Mouse (Mus musculus) layer of hippocampus, postnatal 14 days (tissue): ENCODE results near the gene Dhx34. TPM values are rescaled to one million over a fixed set of nuclear protein-coding genes. Genes with fewer than 3 reads are reported as not detected.

Experiments
- DNase-seq, 2 experiments: peaks; one replicate each; pipeline ENCODE4 v3.0.0; 2021 to 2022; ENCODE audit warnings: low spot score in 2 of 2, mixed read lengths in 1 of 2
- total RNA-seq, 2 experiments: library from RNA; stranded (reverse); gene quantifications; 2 replicates each; pipeline ENCODE4 v1.2.3; 2021

Gene Dhx34
- total RNA-seq, 2 experiments from 2014 or later = 9.4 to 12.5 TPM

DNA sequence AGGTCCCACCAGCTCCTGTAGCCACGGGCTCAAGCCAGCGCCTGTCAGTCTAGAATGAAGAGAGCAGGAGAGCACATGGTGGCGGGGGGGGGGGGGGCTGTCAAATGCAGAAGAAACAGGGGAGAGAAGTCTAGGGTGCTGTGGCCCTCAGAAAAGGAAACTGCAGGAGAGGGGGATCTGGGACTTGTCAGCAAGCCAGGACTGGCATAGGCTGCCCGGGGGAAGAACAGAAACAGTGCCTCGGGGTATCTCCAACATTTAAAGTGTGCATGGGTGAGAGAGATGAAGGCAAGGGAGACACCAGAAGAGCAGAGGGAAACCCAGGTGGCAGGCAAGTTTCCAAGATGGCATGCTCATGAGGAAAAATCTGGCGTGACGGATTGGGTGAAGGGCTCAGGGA lies 59.8 kb downstream of the Dhx34 start:
- no peak for DNase-seq

DNA sequence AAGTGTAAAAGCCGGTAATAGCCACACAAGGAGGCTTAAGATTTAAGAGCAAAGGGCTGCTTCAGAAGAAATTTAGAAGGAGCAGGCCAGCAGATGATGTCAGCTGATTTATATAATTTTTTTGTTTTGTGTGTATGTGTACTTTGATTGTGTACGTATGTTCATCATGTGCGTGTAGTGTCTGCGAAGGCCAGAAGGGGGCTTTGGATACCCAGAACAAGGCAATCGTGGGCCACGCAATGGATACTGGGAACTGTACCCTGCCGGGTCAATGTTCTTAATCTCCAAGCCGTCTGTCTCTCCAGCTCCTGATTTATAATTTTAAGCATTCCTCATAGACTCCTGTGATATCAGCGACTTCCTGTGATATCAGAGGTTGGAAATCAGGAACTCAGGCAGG lies 60.5 kb downstream of the Dhx34 start:
- no peak for DNase-seq

DNA sequence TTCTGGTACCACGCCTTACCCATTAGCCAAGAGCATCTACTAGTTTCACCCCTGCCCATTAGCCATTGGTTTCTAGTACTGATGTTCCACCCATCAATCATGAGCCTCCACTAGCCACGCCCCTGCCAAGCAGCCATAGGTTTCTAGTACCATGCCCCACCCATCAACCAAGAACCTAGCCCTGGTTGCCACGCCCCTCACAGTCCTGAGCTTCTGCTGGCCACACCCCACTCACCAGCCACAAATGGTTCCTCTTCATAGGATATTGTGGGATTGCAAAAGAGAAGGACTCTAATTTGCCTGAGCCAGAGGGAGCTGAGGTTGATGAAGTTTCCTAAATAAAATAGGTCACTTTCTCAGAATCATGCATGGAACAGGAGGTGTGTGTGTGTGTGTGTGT lies 61.1 kb downstream of the Dhx34 start:
- DNase-seq = peak in 1 of 2 experiments; percentile 62

DNA sequence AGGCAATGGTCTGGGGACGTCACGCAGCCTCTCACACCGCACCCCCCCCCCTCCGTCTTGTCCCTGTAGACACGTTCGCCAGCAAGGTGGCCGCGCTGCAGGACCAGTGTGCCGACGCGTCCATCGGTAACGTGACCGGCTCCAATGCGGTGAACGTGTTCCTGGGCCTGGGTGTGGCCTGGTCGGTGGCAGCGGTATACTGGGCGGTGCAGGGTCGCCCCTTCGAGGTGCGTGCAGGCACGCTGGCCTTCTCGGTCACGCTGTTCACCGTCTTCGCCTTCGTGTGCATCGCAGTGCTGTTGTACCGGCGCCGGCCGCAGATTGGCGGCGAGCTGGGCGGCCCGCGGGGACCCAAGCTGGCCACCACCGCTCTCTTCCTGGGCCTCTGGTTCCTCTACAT lies 63.1 kb downstream of the Dhx34 start:
- DNase-seq = peak in 1 of 2 experiments; percentile 15

DNA sequence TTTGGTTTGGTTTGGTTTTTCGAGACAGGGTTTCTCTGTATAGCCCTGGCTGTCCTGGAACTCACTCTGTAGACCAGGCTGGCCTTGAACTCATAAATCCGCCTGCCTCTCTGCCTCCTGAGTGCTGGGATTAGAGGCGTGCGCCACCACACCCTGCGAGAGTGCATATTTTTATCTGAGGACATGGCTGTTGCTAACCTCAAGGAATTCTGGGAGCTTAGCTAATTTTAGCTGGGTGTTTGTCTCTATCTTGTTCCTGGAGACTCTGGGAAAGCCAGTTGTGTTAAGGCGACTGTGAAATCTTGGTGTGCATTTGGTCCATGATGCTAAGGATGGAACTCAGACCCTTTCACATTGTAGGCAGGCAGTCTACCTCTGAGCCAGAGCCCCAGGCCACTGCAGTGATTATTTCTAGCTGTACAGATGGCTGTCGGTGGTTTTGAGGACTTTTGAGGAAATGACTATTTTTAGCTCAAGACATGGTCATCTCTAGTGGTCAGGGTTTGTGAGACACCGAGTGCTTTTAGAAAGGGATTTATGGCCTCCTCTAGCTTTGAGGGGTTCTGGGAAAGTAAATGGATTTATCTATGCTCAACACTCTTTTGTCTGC lies 65.6 kb downstream of the Dhx34 start:
- no peak for DNase-seq

DNA sequence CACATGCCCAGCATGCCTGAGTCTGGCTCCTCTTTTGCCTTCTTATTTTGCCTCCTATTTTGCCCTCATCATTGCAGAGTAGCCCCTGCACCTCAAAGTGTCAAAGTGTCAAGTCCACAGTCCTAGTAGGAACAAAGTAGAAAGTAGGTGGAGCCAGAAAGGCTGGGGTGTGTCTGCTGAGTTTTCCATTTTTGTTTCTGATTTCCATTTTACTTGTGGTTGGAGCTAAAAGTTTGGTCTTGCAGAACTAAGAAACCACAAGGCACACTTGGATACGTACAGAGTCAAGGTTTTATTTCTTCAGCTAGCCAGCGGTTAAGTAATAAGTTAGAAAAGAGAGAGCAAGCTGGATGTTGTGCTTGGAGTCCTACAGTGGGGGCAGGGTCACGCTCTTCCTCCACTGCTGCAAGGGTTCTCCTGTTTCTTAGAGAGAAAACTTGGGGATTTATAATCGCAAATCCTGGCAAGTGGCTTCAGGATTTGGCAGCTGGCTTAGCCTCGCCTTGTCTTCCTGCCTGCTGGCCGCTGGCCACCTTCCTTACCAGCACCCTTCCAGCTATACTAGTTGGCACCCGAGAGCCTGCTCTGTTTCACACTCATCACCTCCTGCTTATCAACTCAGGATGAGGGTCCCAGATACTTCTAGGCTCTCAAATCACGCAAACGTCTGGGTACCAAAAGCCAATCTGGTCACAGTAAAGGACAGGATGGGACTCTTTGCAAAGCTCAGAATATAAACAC lies 66.5 kb downstream of the Dhx34 start:
- no peak for DNase-seq

DNA sequence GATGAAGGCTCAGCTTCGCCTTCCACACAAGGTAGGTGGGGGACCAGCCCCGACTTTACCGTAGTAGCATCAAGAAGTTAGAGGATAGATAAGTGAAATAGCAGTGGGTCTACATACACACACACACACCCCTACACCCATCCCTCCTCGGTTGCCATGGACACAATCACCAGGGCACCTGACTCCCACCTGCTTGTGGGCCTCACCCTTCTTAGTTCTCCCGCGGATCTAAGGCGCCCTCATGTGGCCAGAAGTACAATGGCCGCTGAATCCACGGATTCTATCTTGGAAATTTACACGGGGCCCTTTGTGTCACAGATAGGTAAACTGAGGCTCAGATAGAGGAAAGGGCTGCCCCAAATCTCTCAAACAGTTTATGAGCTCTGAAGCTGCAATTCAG lies 68.3 kb downstream of the Dhx34 start:
- DNase-seq = no peak

DNA sequence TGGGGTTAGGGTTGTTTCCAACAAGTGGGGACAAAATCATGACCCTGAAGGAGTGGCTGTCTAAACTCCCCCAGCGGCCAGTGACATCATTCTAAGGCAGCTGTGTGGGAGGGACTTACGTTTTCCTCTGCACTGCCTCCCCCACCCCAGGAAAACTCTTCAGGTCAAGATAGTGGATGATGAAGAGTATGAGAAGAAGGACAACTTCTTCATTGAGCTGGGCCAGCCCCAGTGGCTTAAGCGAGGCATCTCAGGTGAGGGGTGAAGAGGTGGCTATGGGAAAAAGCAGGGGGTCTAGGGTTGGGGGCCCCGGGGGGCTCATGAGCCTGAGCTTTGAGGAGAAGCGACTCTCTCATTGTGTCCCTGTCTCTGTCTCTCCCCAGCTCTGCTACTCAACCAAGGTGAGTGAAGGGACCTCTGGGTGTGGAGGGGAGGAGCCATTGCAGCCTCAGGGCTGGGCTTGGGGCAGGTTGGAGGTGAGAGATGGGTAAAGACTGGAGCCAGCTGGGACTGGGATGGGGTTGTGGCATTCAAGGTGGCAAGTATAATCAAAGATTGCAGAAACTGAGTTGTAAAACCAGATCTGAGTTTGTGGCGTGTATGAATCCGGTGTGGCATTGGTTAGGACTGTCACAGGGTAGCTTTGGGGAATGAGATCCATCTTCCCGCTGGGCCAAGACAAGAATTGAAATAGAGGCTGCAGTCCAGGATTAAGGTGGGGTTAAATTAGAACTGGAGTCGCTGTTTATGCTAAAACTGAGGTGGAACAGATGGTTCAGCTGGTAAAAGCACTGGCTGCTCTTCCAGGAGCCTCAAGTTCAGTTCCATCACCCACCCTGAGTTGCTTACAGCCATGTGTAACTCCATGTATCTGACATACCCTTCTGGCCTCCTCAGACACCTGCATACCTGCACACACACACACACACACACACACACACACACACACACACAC lies 71.4 kb downstream of the Dhx34 start:
- DNase-seq = no peak

DNA sequence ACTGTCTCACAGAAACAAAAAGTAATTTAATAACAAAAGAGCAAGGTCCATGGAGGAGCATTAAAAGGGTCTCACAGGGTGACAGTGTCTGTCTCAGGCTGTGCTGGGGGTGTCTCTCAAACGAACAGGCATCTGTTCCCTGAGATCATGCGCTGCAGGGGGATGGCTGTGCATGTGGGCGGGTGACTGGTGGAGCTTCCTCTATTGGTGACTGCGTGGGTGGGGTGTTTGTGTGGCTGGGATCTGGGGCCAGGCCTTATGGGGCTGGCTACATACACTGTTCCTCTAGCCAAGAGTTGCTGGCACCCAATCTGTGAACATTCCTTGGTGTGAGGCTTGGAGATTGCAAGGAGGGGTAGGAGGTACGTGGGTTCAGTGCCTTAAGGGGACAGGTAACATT lies 72.6 kb downstream of the Dhx34 start:
- DNase-seq = peak in 1 of 2 experiments; percentile 90

DNA sequence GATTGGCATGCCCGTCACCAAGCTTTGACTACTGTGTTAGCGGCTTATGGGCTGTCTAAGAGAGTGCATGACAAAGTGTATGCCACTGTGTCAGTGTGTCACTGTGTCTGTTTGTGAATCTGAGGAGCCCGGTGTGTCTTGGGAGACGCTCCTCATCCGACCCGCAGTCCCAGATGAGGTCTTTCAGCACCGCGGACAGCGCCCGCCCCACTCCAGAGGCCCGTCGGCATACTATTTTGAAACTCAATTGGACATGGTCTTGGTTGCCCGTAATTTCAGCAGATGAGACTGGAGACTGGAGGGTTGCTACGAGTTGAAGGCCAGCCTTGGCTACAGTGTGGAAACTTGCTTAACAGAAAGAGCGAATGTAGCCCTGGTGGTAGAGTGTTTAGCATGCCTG lies 74.2 kb downstream of the Dhx34 start:
- no peak for DNase-seq

Other genes starting within 250 kb of the Dhx34 start
- gene Bicra, start 174.1 kb downstream of the Dhx34 start, total RNA-seq = 10 to 100 TPM; 18.7 to 19.4 TPM
- gene Zfp541, start 160.2 kb downstream of the Dhx34 start, total RNA-seq = under 1 TPM; 0.46 to 0.50 TPM
- 100 to 1,000 TPM; 240 to 259 TPM for gene Napa, start 123.6 kb downstream of the Dhx34 start, total RNA-seq
- 10 to 100 TPM; 30.3 to 38.6 TPM for gene Kptn, start 102.1 kb downstream of the Dhx34 start, total RNA-seq
- gene Slc8a2, start 92.2 kb downstream of the Dhx34 start, total RNA-seq = 100 to 1,000 TPM; 335 to 349 TPM
- gene Meis3, start 46.9 kb downstream of the Dhx34 start, total RNA-seq = 10 to 100 TPM; 38.0 to 42.5 TPM
- under 1 TPM; 0.48 to 0.55 TPM for gene C5ar2, start 22.1 kb upstream of the Dhx34 start, total RNA-seq
- 1 to 10 TPM in 1 of 2 experiments, under 1 TPM in 1; 0.74 to 2.0 TPM for gene C5ar1, start 37.5 kb upstream of the Dhx34 start, total RNA-seq
- gene Inafm1, start 51.6 kb upstream of the Dhx34 start, total RNA-seq = 10 to 100 TPM; 28.1 to 31.2 TPM
- gene Ccdc9, start 64.8 kb upstream of the Dhx34 start, total RNA-seq = 10 to 100 TPM; 84.3 to 84.5 TPM
- 10 to 100 TPM; 16.6 to 20.4 TPM for gene Bbc3, start 86.4 kb upstream of the Dhx34 start, total RNA-seq
- gene Sae1, start 165.8 kb upstream of the Dhx34 start, total RNA-seq = 100 to 1,000 TPM in 1 of 2 experiments, 10 to 100 TPM in 1; 95.9 to 105 TPM
- gene Zc3h4, start 178.9 kb upstream of the Dhx34 start, total RNA-seq = 10 to 100 TPM; 49.0 to 54.2 TPM
- 10 to 100 TPM; 90.2 to 90.8 TPM for gene Tmem160, start 230.7 kb upstream of the Dhx34 start, total RNA-seq